Mouse (Mus musculus) kidney, postnatal 25 days (tissue): ENCODE results near the gene Pate2.

Experiments used
- DNase-seq, 2 experiments: peaks; one replicate each; pipeline ENCODE4 v3.0.0; 2021; ENCODE audit warnings: mixed read lengths in 2 of 2

Pate2 gene

DNA sequence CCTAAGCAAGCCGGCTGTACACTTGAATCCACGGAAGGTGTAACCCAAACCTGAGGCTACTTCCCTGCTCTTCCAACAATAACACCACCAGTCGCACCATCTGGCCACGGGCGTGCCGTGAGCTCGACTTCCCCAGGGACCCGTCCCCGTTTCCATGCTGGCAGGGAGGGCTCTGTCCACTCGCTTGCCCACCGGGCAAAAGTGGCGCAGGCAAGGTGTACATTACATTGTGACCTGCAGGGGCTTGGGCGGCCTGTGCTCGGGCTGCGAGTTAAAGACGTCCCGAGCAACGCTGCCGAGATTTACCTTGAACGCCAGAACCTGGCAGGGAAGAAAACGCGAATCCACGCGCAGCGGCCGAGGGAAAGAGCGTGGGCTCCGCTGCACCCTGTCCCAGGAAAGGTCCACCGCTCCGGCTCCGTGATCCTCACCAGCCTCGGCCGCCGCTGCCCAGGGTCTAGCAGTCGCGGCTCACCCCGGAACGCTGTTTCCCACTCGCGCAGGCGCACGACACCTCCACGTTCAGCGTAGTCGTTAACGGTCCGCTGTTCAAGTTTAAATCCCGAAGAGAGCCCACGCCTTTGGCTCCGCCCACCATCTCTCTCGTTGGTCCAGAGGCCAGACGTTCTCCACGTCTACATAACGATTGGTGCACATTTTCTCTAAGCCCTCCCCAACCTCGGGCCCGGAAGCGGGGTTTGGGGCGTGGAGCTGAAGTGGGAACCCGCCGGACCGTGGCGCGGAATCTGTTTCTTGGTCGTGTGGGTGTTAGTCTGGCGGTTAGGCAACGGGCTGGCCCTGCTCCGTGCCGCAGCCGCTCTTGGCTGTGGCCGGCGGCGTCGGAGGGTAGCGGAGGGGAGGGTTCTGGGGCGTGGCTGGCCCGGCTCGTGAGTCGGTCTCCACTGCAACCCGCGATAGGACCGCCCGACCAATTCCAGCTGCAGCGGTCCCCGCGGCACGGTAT lies at the start of gene Pate2, which contains the start of gene Hyls1:
Gene Pate2 (plus strand): TSS at position 714 of the 964 bp plus-strand sequence.
Gene Hyls1 (minus strand): TSS at position 828 of the 964 bp plus-strand sequence.
- DNase-seq: peak; percentile 97

DNA sequence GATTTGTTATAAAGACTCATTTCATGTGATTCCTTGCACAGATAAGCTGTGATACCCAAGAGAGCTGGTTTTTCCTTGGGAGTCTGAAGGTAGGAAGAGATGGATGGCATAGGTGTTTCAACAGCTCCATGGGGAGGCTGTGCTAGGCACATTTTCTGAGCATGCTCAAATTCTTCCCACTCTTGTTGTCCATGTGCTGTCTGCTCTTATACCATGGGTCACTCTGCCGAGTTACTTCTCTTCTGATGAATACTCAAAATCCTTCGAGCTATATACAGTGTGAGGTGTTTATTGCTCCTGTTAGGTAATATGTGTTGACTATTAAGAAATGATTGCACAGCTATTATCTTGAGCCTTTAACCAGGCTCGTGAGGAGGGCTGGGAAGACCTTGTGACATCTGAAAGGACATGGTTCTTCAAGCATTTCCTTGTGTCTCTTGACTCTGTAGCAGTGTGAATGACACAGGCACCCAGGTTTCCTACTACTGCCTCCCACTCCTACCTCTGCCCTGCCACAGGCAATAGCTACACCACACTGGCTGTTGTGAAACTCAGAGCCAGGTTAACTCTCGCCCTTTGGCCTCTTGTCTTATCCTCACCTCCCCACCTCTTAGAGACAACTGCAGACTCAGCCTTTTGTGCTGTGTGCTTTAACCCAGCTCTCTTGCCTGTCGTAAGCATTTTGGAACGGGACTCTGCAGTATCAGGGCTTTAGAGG lies 49.3 kb upstream of the Pate2 start:
- no peak for DNase-seq

GRCm38 (mm10) chr9:35522241-35522640 lies 47.8 kb upstream of the Pate2 start:
- DNase-seq: no peak

- no peak for DNase-seq
Observed at GRCm38 (mm10) chr9:35522821-35523515, 47.1 kb upstream of the Pate2 start.

- DNase-seq: no peak
Observed at GRCm38 (mm10) chr9:35523541-35523940, 46.5 kb upstream of the Pate2 start.

DNA sequence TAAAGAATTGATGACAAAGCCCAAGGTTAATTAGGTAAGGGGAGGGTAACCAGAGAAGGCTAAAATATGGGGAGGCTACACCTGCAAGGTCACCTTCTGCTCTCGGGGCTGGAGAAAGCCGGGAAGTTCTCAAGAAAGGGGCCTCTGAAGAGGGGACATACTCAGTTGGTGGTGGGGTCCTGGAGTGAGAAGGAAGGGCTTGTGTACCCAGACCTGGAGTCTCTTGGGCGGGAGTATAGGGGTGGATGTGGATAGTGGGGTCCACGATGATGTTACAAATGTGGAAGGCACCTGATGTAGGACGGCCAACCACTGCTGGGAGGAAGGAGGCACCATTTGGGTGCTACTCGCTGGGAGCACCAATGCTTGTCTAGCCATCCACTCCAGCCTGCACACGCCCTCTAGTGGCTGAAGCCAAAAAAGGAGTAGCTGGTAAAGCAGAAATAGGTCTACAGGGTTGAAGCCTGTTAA lies 46.1 kb upstream of the Pate2 start:
- DNase-seq: peak; percentile 76 to 77

DNA sequence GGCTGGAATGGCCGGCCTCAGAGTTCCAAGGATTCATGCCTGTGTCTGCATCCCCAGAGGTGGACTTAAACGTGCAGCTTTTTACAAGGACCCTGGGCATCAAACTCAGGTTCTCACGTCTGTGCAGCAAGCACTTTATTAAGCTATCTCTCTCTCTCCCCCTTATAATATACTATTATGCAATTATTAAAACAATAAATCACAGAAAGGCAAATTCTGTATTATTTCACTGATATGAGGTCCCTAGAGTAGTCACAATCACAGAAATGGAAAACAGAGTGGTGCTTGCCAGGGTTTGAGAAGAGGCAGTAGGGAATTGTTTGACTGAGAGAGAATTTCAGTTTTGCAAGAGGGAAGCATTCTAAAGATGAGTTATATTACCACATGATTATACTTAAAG lies 40.9 kb upstream of the Pate2 start:
- no peak for DNase-seq

GRCm38 (mm10) chr9:35529796-35530195 lies 40.3 kb upstream of the Pate2 start:
- DNase-seq: no peak

- DNase-seq: no peak
Observed at GRCm38 (mm10) chr9:35533266-35533665, 36.8 kb upstream of the Pate2 start.

DNA sequence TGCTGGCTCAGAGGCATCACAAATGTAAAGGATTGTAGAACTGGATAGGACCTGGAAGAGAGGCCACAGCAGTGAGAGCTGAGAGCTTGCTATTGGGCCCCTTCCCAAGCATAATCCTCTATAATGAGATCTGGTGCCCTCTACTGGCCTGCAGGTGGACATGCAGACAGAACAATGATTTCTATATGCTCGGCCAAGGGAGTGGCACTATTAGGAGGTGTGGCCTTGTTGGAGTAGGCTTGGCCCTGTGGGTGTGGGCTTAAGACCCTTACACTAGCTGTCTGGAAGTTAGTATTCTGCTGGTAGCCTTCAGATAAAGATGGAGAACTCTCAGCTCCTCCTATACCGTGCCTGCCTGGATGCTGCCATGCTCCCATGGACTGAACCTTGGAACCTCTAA lies 35.0 kb upstream of the Pate2 start:
- DNase-seq: peak in 1 of 2 experiments; percentile 52

- DNase-seq: no peak
Observed at GRCm38 (mm10) chr9:35535876-35536275, 34.2 kb upstream of the Pate2 start.

DNA sequence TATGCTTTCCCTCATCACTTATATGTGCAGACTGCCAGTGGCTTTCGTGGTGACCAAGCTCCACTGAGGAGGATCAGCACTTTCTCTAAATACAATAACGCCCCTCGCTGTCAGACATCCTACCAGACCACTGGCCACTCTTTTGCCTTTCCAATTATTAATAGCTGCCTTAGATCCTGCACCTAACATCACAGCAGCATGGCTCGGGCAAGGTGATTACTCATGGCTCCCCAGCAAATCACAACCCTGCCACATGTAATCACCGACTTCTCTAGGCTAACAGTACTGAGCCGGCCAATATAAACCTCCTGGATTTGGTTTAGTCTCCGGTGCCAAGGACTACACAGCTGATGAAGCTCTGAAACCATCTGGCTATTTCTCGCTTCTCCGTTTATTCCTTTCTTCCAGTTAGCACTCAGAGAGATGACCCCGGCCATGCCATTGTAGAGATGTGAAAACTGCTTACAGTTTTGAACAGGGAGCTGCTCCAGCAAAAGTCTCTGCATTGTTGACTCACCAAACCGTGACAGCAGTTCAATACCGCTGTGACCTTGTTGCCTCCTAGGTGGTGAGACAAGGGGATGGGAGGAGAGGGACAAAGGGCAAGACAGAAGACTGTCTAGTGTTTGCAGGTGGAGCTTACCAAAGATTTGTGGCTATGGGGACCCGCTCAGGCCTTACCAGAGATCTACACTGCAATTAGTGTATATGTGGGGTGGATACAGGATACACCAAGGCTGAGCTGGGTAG lies 30.9 kb upstream of the Pate2 start:
- no peak for DNase-seq

- DNase-seq: no peak
Observed at GRCm38 (mm10) chr9:35541024-35541423, 29.1 kb upstream of the Pate2 start.

GRCm38 (mm10) chr9:35541488-35541887 lies 28.6 kb upstream of the Pate2 start:
- peak; percentile 75 to 91 for DNase-seq

DNA sequence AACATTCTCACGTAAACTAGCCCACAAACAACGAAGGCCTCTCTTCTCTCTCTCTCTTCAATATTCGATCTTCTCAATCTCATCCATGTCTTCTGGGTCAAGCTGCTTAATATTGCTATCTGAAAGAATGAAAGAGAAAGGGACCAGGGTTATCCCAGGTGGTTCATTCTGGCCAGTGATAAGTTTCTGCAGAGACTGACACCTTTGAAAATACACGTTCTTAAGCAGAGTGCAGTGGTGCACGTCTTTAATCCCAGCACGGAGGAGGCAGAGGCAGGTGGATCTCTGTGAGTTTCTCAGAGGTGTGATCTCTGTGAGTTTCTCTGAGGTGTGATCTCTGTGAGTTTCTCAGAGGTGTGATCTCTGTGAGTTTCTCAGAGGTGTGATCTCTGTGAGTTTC lies 28.1 kb upstream of the Pate2 start:
- DNase-seq: no peak

DNA sequence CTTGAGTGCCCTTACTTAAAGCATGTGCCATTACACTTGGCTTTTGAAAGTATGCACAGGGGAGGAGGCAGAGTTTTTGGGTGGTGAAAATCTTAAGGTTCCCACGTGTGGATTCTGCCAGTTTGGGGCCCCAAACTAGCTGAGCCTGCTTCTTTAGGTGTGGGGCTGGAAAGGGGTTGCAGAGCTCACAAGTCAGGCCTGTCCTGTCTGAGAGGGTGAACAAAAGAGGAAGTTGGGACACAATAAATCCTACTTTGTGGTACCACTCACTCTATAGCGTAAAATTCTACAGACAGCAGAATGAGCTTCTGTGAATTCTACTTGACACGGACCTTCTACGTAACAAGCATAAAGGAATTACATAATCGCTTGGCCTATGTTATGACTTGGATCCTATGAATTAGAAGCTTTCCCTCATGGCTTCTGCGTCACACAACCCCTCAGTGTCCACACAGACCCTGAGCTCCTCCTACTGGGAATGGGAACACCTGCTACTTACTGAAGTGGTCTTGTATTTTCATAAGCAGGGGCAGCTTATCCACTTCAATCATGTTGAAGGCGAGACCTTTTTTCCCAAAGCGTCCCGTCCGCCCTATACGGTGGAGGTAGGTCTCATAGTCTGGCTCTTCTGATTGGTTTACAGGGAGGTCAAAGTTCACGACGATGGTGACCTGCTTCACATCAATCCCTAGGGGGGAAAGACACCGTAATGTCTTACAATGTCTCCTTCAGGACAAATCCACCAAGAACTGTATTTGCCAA lies 26.8 kb upstream of the Pate2 start:
- no peak for DNase-seq

DNA sequence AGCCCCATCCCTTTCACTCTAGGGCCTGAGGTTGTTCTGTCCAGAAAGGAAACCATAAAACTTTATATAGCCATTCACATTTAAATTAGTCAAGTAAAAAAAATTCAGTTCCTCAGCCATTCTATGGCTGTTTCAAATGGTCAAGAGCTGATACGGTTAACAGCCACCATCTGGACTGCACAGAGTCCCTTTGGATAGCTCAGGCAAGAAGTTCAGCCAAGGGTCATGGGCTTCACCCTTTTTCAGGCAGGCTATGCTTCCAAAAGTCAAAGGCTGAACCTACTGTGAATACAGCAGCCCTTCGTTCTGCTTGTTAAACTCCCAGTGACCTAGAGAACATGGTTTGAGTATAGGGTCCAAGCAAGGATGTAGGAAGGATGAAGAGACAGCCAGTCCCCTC lies 25.4 kb upstream of the Pate2 start:
- DNase-seq: peak in 1 of 2 experiments; percentile 22

- no peak for DNase-seq
Observed at GRCm38 (mm10) chr9:35545704-35546103, 24.4 kb upstream of the Pate2 start.

- DNase-seq: no peak
Observed at GRCm38 (mm10) chr9:35546745-35547144, 23.3 kb upstream of the Pate2 start.

DNA sequence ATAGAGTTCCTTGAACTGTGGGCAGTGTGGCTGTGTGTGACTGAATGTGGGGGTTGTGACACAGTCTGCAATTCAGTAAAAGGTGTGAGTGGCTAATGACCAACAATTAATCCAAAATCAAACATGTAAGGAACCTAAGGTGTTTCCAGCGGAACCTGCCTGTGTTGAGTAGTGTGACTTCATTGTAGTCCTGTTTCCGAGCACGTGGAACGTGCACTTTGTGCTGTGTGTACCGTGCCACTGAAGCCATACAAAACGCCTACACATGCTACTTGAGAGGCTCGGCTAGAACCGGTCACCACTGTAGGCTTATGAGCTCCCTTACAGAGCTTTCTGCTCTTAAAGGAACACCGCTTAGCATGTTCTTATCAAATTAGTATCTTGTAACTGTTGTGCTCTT lies 21.6 kb upstream of the Pate2 start:
- no peak for DNase-seq

DNA sequence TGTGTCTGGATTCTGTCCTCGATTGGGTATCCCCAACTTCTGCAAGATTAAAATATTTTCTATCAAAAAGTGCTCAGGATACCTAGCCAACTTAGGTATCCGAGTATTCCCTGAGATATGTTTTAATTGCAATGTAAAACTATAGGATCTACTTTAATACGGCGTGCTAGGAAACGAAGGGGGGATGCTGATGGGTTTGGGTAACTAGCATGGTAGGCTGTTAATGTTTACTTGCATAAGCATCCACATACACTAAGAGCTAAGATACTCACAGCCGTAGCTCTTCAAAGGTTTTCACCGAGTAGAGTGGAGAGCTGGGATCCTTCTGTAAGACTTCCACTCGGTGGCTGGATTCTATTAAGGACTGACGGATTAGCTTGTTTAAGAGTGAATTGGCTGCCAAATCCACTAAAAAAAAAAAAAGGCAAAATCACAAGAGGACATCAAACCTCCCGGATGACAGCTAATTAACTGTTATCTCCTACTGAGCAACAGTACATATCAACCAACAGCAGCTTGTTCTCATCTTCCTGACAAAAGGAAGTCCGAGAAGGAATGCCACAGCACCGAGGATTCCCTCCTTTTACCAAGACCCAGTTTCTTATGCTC lies 13.5 kb upstream of the Pate2 start:
- DNase-seq: no peak
